Mouse (Mus musculus) ES-CJ7 (cell line): Measurements from ENCODE around the gene Ptpra.
"Not testable (repeated sequence)": the region's sequence is repeated elsewhere in the genome, so short reads cannot be mapped to it uniquely, and the experiment has no call there.

Experiments
- DNase-seq: peaks from one replicate; pipeline ENCODE4 v3.0.0; 2011; ENCODE audit warnings: low read depth, low spot score

Ptpra gene

GRCm38 (mm10) chr2:130556292-130556691 lies 106.2 kb downstream of the Ptpra start:
- no peak for DNase-seq

GRCm38 (mm10) chr2:130557462-130557861 lies 107.4 kb downstream of the Ptpra start:
- DNase-seq: no peak

GRCm38 (mm10) chr2:130558015-130558414 lies 107.9 kb downstream of the Ptpra start:
- DNase-seq: no peak

- peak; percentile 95 for DNase-seq
Observed at GRCm38 (mm10) chr2:130563212-130564055, 113.4 kb downstream of the Ptpra start, which contains the start of gene Mrps26. TSS of gene Mrps26 (plus strand) at chr2:130563742.

GRCm38 (mm10) chr2:130564063-130564462 lies 114.0 kb downstream of the Ptpra start:
- DNase-seq: no peak

- DNase-seq: no peak
Observed at GRCm38 (mm10) chr2:130564983-130565382, 114.9 kb downstream of the Ptpra start.

GRCm38 (mm10) chr2:130568921-130569320 lies 118.8 kb downstream of the Ptpra start:
- DNase-seq: no peak

DNA sequence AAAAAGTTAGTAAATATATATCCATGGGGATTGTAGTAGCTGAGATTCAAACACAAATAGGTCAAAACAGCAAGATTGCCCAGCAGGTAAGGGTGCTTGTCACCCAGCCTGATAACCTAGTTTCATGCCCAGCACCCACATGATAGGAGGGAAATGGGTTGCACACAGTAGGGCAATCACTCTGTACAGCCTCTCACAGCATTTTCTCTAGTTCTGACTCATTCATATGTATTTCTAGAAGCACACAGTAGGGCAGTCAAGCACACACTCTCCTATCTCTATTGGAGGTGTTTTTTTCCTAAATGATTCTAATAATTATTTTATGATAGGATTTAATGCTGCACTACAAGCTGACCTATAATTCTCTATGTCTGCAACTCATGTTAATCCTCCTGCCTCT lies 119.8 kb downstream of the Ptpra start:
- DNase-seq: no peak

DNA sequence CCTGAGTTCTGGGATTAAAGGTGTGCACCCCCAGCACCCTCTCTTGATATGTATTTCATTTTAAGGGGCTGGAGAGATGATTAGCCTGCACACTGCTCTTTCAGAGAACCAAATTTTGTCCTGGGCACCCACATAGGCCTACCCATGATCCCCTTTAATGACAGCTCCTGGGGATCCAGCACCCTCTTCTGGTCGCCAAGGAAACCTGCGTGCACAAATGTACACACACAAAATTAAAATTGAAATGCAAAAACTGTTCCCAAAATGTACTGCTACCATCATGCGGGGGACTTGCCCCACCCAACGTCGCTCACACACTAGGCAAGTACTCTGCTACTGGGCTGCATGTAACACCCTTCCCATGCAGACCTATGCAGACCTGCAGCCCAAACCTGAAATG lies 124.9 kb downstream of the Ptpra start:
- DNase-seq: no peak

- DNase-seq: no peak
Observed at GRCm38 (mm10) chr2:130575873-130576272, 125.8 kb downstream of the Ptpra start, which contains the start of gene Oxt. TSS of gene Oxt (plus strand) at chr2:130576173.

- not testable (repeated sequence) for DNase-seq
Observed at GRCm38 (mm10) chr2:130576564-130576963, 126.5 kb downstream of the Ptpra start.

DNA sequence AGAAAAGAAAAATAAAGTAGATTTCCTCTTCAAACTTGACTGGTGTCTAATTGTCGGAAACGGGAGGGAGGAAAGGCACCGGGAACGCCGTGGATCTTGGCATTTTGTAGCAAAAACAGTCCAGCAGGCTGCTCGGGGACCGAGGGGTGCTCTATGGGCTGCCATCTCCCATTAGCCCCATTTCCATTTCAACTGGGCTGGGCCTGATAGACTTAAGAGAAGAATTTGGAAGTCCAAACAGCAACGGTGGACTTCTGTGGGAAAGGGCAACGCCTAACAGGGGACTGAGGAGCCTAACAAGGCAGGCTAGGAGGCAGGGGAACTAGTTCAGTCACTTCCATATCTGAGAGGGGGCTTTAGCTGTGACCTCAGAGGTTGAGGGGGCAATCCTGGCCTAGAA lies 126.9 kb downstream of the Ptpra start:
- no peak for DNase-seq

GRCm38 (mm10) chr2:130577632-130578031 lies 127.6 kb downstream of the Ptpra start:
- peak; percentile 43 for DNase-seq

DNA sequence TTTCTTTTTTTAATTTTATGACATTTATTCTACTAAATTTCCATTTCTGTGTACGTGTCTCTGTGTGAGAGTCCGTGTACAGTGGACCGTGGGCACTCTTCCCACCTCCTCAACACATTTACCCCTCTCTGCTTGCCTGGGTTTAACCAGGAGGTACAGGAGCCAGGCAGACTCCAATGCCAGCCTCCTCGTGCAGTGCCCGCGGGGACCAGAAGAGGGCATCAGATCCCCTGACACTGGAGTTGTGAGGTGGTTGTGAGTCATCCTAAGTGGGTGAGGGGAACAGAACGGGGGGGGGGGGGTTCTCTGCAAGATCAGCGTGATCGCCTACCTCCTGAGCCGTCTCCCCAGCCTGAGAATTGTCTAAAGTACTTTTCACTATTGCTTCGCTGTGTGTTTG lies 128.1 kb downstream of the Ptpra start:
- DNase-seq: peak; percentile 60

DNA sequence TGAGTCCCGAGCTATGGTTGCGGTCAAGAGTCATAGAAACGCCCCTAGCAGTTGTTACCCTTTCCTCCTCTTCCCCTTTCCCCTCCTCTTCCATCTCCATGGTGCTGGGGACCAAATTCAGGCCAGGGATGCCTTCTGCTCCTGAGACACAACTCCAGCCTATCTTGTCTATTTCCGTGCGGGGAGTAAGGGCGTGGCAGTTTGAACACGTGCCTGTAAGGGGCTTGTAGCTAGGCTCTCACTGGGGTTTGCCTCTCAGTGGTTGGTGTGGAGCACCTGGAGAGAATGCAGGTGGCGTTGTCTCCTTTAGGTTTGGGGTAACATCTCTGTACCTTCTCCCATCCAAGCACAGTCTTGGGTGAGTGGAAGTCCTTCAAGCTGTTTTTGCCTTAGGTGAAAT lies 129.7 kb downstream of the Ptpra start:
- peak; percentile 37 for DNase-seq

- DNase-seq: no peak
Observed at GRCm38 (mm10) chr2:130581201-130581600, 131.1 kb downstream of the Ptpra start.

GRCm38 (mm10) chr2:130582552-130582951 lies 132.5 kb downstream of the Ptpra start, which contains the start of gene Avp:
TSS of gene Avp (minus strand) at chr2:130582554.
- no peak for DNase-seq

DNA sequence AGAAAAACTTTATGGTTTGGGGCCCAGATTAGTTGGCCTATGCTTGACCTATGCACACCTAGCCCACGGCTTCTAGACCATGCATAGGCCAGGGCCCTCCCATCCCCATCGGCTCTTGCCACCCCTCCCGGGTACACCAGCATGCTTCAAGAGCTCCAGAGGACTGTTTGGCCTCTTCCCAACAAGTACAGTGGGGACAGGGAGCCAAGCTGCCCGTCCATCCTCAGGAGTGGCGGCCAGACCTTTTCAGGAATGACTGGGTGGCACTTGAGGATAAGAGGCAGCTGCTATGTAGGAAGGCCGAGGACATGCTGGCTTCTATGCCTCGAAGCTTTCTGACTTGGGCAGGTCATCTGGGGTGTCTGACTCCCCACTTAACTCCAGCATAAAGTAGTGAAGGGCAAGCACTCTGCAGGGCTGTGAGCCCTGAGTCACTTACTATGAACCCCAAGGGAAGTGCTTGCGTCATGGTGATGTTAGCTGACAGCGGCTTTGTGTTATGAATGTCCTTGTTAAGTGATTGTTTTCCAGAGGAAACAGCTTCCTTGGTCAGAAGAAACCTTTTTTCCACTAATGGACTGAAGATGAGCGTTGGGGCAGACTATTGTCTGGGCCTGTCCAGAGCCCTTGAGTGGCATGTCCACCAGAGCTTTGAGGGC lies 134.0 kb downstream of the Ptpra start:
- DNase-seq: no peak

GRCm38 (mm10) chr2:130586016-130586415 lies 135.9 kb downstream of the Ptpra start:
- no peak for DNase-seq

DNA sequence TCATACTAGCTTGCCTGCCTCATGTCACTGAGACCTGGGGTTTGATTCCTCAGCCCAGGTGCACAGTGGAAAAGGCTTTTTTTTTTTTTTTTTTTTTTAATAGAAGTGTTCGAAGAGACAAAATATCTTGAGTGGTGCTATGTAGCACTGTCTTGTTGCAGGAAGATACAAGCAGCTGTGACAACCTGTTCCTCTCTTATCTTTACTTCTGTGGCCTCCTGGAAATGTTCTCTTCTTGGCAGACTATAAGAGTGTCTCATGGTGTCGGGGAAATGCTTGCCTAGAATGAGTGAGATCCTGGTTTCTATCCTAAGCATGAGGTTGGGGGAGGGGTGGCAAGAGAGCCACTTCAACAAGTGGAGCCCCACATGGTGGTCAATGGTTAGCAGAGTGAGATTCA lies 138.3 kb downstream of the Ptpra start:
- DNase-seq: no peak

DNA sequence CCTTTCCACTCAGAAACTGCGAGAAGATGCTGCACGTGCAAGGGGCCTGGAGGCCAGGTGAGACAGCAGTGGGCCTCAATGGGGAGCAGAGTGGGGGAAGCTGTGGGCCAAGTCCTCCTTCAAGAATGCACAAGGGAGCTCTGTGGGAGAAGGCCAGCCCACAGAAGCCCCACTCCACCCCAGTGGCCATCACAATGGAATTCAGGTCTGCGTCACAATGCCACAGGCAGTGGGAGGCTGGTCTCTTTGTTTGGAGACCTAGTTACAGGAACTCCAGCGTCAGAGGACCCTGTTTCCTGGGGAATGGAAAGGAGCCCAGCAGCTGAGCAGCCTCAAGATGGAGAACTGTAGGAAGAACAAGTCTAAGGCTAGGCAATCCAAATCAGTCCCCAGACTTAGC lies 139.1 kb downstream of the Ptpra start:
- DNase-seq: peak; percentile 28

GRCm38 (mm10) chr2:130589761-130590160 lies 139.7 kb downstream of the Ptpra start:
- no peak for DNase-seq

DNA sequence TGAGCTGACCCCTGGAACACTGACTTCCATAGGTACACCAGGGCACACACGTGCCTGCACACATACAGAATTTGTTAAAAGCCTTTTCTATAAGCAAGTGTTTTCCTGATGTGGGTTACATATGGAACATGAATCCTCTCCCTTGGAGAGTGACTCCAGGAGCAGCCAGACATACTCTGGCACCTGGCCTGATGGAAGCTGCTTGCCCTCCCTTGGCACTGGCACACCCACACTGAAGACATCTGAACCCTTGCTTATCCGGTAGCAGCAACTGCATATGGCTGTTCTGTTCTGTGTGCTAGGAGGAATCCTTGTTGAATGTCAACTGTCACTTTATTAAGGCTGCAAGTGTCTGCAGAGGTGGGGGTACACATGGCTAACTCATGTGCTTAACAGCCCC lies 140.9 kb downstream of the Ptpra start:
- no peak for DNase-seq
